Mouse (Mus musculus): ENCODE measurements around the gene Rusc1. TPM values are rescaled to one million over a fixed set of nuclear protein-coding genes. Genes with fewer than 3 reads are reported as not detected.
A peak's percentile ranks its signal among the peaks of the same experiment; 100 is the strongest.

Gene Rusc1
- polyA plus RNA-seq, 1 experiment from 2014 or later, result 48.9 TPM

DNA sequence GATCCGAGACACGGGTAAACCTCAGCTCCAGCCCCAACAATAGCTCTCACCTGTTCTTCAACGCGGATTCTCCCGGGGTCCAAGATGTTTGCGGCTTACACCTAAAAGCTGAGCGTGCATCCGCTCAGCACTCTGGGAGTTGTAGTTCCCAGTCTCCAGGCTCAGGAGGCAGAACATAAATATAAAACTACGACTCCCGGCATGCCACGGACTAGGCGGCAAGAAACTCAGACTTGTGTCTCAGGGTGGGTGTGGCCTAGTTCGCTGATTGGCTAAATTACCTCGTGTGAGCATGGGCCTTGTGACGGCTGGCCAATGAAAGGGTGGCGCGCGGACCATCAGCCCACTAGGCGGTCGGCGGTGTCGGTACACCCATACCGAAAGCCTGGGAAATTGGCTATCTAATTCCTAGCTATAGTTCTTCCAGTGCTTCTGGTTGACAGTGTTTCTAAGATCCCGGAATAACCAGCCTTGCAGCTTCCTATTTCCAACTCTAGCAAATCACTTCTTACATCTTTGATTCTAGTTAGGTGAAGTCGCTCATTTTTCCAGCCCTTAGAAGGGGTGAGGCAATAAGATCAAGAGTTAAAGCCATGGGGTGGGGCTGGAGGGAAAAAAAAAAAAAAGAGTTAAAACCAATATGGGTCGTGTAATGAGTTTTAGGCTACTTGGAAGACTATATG, 8.8 kb upstream of the Rusc1 start, which contains the start of gene Fdps:
Fdps (minus strand) TSS at position 148 of the 683 bp plus-strand sequence.
- peak within 1 kb of the TSS; percentile 67 for H3K9ac ChIP-seq (ENCODE audit: low read length)
- ATAC-seq (ENCODE audit: insufficient read depth, low FRiP score, low TSS enrichment) (peak; percentile 99), DNase-seq (ENCODE audit: low spot score) (peak; percentile 95)
- H3K36me3 ChIP-seq (ENCODE audit: control insufficient read depth, insufficient read depth, low read length), result peaks cover 7% of the 10 kb centered on the region
- H3K27me3 ChIP-seq (ENCODE audit: control insufficient read depth, insufficient read depth, low read length), result no peaks in the 10 kb centered on the region
- under 1% methylated on average over 26 of the region's 26 CpGs for whole genome bisulfite sequencing
- H3K4me1 ChIP-seq (ENCODE audit: control insufficient read depth, insufficient read depth, low read length), result peaks cover 15% of the 10 kb centered on the region
- H3K4me3 ChIP-seq (ENCODE audit: low read depth, low read length), result peak within 1 kb of the TSS; percentile 81
- H3K4me2 ChIP-seq (ENCODE audit: low read depth), result peak within 1 kb of the TSS; percentile 87
- H3K9me3 ChIP-seq (ENCODE audit: control insufficient read depth, low read length), result no peaks in the 10 kb centered on the region
- H3K27ac ChIP-seq (ENCODE audit: low read depth, low read length), result 0 out of 2 replicates have a peak within 1 kb of the TSS, but pooled peaks have one; percentile 46

DNA sequence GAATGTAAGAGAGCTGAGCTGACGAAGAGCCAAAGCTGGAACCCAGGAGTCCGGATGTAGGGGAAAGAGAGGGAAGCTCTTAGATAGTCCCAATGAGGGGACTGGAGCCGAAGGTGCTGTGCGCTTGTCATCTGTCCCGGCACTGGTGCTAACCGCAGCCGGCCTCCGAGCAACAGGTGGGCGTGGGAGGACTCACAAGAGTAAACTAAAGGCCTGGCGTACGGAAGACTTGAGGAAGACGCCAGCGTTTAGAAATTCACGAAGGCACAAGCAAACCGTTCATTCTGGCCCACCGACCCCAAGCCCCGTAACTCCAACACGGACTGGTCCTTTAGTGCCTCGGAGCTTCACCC, 8.3 kb upstream of the Rusc1 start:
- H3K9me3 ChIP-seq (ENCODE audit: control insufficient read depth, low read length), result no peaks in the 10 kb centered on the region
- peak overlapping the region; percentile 67 for H3K9ac ChIP-seq (ENCODE audit: low read length)
- H3K27me3 ChIP-seq (ENCODE audit: control insufficient read depth, insufficient read depth, low read length), result no peaks in the 10 kb centered on the region
- peaks cover 15% of the 10 kb centered on the region for H3K4me1 ChIP-seq (ENCODE audit: control insufficient read depth, insufficient read depth, low read length)
- H3K4me3 ChIP-seq (ENCODE audit: low read depth, low read length), result peak overlapping the region; percentile 81
- H3K27ac ChIP-seq (ENCODE audit: low read depth, low read length), result 0 out of 2 replicates have a peak overlapping the region, but pooled peaks have one; percentile 46
- H3K4me2 ChIP-seq (ENCODE audit: low read depth), result peak overlapping the region; percentile 87
- peaks cover 9% of the 10 kb centered on the region for H3K36me3 ChIP-seq (ENCODE audit: control insufficient read depth, insufficient read depth, low read length)
- 0% methylated on average over 19 of the region's 19 CpGs for WGBS
- DNase-seq (ENCODE audit: low spot score) (no peak), ATAC-seq (ENCODE audit: insufficient read depth, low FRiP score, low TSS enrichment) (peak; percentile 40)

GRCm38 (mm10) chr3:89100811-89101210, 7.7 kb upstream of the Rusc1 start, which contains the start of gene Gm43738:
Gene Gm43738 (minus strand): TSS chr3:89101099.
- Histone ChIP-seq H3K4me2 (ENCODE audit: low read depth) (peak within 1 kb of the TSS; percentile 87), H3K36me3 (ENCODE audit: control insufficient read depth, insufficient read depth, low read length) (peaks cover 9% of the 10 kb centered on the region), H3K27ac (ENCODE audit: low read depth, low read length) (0 out of 2 replicates have a peak within 1 kb of the TSS, but pooled peaks have one; percentile 46), H3K4me1 (ENCODE audit: control insufficient read depth, insufficient read depth, low read length) (peaks cover 15% of the 10 kb centered on the region), H3K9me3 (ENCODE audit: control insufficient read depth, low read length) (no peaks in the 10 kb centered on the region), H3K4me3 (ENCODE audit: low read depth, low read length) (peak within 1 kb of the TSS; percentile 81), H3K9ac (ENCODE audit: low read length) (peak within 1 kb of the TSS; percentile 67), H3K27me3 (ENCODE audit: control insufficient read depth, insufficient read depth, low read length) (no peaks in the 10 kb centered on the region)
- 48% methylated on average over 7 of the region's 7 CpGs for WGBS
- no peak for ATAC-seq (ENCODE audit: insufficient read depth, low FRiP score, low TSS enrichment)
- DNase-seq (ENCODE audit: low spot score), result no peak

DNA sequence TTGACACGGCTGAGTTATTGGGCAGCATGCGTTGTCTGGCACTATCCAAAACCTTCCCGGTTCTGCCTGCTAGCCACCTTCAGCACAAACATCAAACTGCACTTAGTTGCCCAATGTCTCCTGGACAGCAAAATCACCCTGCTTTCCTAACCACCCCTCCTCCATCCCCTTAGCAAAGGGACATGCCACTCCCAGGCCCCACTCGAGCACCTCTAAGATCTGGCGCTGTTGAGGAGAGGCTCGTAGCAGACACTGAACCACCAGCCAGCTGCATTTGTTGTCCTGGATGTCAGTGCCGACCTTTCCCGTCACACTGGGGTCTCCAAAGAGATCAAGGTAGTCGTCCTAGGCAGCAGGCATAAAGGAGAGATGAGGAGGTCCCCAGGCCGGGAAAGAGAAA, 910 bp upstream of the Rusc1 start:
- DNase-seq (ENCODE audit: low spot score) (no peak), ATAC-seq (ENCODE audit: insufficient read depth, low FRiP score, low TSS enrichment) (no peak)
- Histone ChIP-seq H3K36me3 (ENCODE audit: control insufficient read depth, insufficient read depth, low read length) (peaks cover 13% of the 10 kb centered on the region), H3K9ac (ENCODE audit: low read length) (no peak overlapping the region), H3K4me2 (ENCODE audit: low read depth) (no peak overlapping the region), H3K9me3 (ENCODE audit: control insufficient read depth, low read length) (no peaks in the 10 kb centered on the region), H3K4me1 (ENCODE audit: control insufficient read depth, insufficient read depth, low read length) (peaks cover 22% of the 10 kb centered on the region), H3K27me3 (ENCODE audit: control insufficient read depth, insufficient read depth, low read length) (peaks cover 11% of the 10 kb centered on the region), H3K4me3 (ENCODE audit: low read depth, low read length) (no peak overlapping the region), H3K27ac (ENCODE audit: low read depth, low read length) (no peak overlapping the region)
- WGBS, result 89% methylated on average over 10 of the region's 10 CpGs

GRCm38 (mm10) chr3:89092509-89093090, 511 bp downstream of the Rusc1 start:
- H3K27ac ChIP-seq (ENCODE audit: low read depth, low read length), result no peak overlapping the region
- H3K36me3 ChIP-seq (ENCODE audit: control insufficient read depth, insufficient read depth, low read length), result peaks cover 6% of the 10 kb centered on the region
- DNase-seq (ENCODE audit: low spot score), result no peak

DNA sequence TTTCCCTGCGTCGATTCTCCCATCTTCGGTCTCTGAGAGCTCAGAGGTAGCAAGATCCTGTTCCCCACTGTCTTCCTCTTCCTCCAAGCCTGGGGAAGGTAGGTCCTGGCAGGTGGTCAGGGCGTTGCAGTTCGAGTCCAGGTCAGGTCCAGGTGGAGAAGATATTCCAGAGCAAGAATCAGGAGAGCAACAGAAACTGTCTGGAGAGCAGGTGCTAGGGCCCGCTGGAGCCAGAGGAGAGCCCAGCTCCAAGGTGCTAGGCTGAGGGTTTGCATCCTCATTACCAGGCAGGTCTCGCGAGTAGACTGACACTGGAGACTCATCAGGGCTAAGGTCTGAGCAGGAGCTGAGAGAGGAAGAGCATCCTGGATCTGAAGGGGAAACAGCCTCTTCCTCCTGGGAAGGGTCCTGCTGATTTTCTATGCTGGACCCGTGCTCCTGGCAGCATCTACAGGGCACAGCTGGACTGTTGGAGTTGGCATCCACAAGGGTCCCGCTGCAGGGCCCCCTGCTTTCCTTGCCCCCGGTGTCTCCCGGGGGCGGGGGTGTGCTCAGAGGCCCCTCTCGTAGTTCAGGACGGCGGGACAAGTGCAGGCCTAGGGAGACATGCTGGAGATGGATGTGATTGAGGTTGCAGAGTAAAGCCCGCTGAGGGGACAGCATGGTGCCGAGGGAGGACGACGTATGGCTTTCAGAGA, 1.2 kb downstream of the Rusc1 start:
- 8% methylated on average over 20 of the region's 20 CpGs for WGBS
- no peak overlapping the region for H3K27ac ChIP-seq (ENCODE audit: low read depth, low read length)
- DNase-seq (ENCODE audit: low spot score), result no peak

More at GRCm38 (mm10) chr3:89092509-89093090, 511 bp downstream of the Rusc1 start:
- peak overlapping the region; percentile 99 for H3K4me2 ChIP-seq (ENCODE audit: low read depth)
- no peaks in the 10 kb centered on the region for H3K9me3 ChIP-seq (ENCODE audit: control insufficient read depth, low read length)
- ATAC-seq (ENCODE audit: insufficient read depth, low FRiP score, low TSS enrichment), result peak; percentile 13; the same call in 1 of the 2 replicates
- H3K4me1 ChIP-seq (ENCODE audit: control insufficient read depth, insufficient read depth, low read length), result peaks cover 21% of the 10 kb centered on the region
- H3K27me3 ChIP-seq (ENCODE audit: control insufficient read depth, insufficient read depth, low read length), result peaks cover 17% of the 10 kb centered on the region
- H3K9ac ChIP-seq (ENCODE audit: low read length), result peak overlapping the region; percentile 54
- 13% methylated on average over 11 of the region's 11 CpGs for WGBS
- peak overlapping the region; percentile 57 for H3K4me3 ChIP-seq (ENCODE audit: low read depth, low read length)

GRCm38 (mm10) chr3:89090694-89091655, 2.1 kb downstream of the Rusc1 start:
- peaks cover 21% of the 10 kb centered on the region for H3K4me1 ChIP-seq (ENCODE audit: control insufficient read depth, insufficient read depth, low read length)

More for the DNA sequence above, 1.2 kb downstream of the Rusc1 start:
- Histone ChIP-seq H3K36me3 (ENCODE audit: control insufficient read depth, insufficient read depth, low read length) (peaks cover 6% of the 10 kb centered on the region), H3K9ac (ENCODE audit: low read length) (peak overlapping the region; percentile 54), H3K4me3 (ENCODE audit: low read depth, low read length) (peak overlapping the region; percentile 57), H3K9me3 (ENCODE audit: control insufficient read depth, low read length) (no peaks in the 10 kb centered on the region), H3K4me2 (ENCODE audit: low read depth) (peak overlapping the region; percentile 99), H3K27me3 (ENCODE audit: control insufficient read depth, insufficient read depth, low read length) (peaks cover 17% of the 10 kb centered on the region), H3K4me1 (ENCODE audit: control insufficient read depth, insufficient read depth, low read length) (peaks cover 21% of the 10 kb centered on the region)
- no peak for ATAC-seq (ENCODE audit: insufficient read depth, low FRiP score, low TSS enrichment)

More at GRCm38 (mm10) chr3:89090694-89091655, 2.1 kb downstream of the Rusc1 start:
- Histone ChIP-seq H3K36me3 (ENCODE audit: control insufficient read depth, insufficient read depth, low read length) (peaks cover 4% of the 10 kb centered on the region), H3K9ac (ENCODE audit: low read length) (peak overlapping the region; percentile 54), H3K27me3 (ENCODE audit: control insufficient read depth, insufficient read depth, low read length) (peaks cover 17% of the 10 kb centered on the region), H3K4me3 (ENCODE audit: low read depth, low read length) (peak overlapping the region; percentile 57), H3K9me3 (ENCODE audit: control insufficient read depth, low read length) (no peaks in the 10 kb centered on the region), H3K4me2 (ENCODE audit: low read depth) (peak overlapping the region; percentile 99), H3K27ac (ENCODE audit: low read depth, low read length) (peak overlapping the region; percentile 24)
- ATAC-seq (ENCODE audit: insufficient read depth, low FRiP score, low TSS enrichment), result peak; percentile 36
- peak; percentile 88 for DNase-seq (ENCODE audit: low spot score)
- WGBS, result under 1% methylated on average over 61 of the region's 74 CpGs
